Mouse (Mus musculus) myocyte (in vitro differentiated cells): Measurements from ENCODE around the gene Dnah10. TPM values are rescaled to one million over a fixed set of nuclear protein-coding genes. Genes with fewer than 3 reads are reported as not detected.

Experiments used
- H3K27me3 ChIP-seq: one replicate; pipeline ENCODE4 v1.6.1; 2011; ENCODE audit not compliant: control insufficient read depth, insufficient read depth, insufficient read length
- H3K36me3 ChIP-seq: one replicate; pipeline ENCODE4 v1.6.1; 2011; ENCODE audit not compliant: control insufficient read depth, insufficient read depth
- H3K4me2 ChIP-seq: one replicate; pipeline ENCODE4 v1.6.1; 2011; ENCODE audit warnings: low read depth, control low read depth
- H3K4me3 ChIP-seq: one replicate; pipeline ENCODE4 v1.5.1; 2011; ENCODE audit warnings: mild to moderate bottlenecking, control low read depth, moderate library complexity
- H3K79me2 ChIP-seq: one replicate; pipeline ENCODE4 v1.6.1; 2011; ENCODE audit not compliant: control insufficient read depth, insufficient read depth
- H3ac ChIP-seq: one replicate; pipeline ENCODE4 v1.6.1; 2011; ENCODE audit not compliant: control insufficient read depth, insufficient read length
- CEBPB ChIP-seq: IDR thresholded peaks from 2 replicates; pipeline ENCODE4 v1.6.1; 2011; ENCODE audit warnings: mild to moderate bottlenecking, moderate library complexity; ENCODE audit not compliant: poor library complexity, insufficient read depth, severe bottlenecking
- E2F4 ChIP-seq: IDR thresholded peaks from one replicate; pipeline ENCODE4 v1.6.1; 2011; ENCODE audit warnings: mild to moderate bottlenecking, control low read depth, moderate library complexity; ENCODE audit not compliant: insufficient read depth
- MAX ChIP-seq: IDR thresholded peaks from one replicate; pipeline ENCODE4 v1.6.1; 2011; ENCODE audit warnings: low read depth, mild to moderate bottlenecking, control low read depth
- MYOD1 ChIP-seq, 3 experiments: IDR thresholded peaks; one replicate each; pipeline ENCODE4 v1.6.1; 2011; ENCODE audit warnings: control low read depth in 2 of 3, low read depth in 2 of 3, mild to moderate bottlenecking in 2 of 3, moderate library complexity in 1 of 3; ENCODE audit not compliant: insufficient read length in 2 of 3, control insufficient read depth in 1 of 3
- MYOG ChIP-seq, 3 experiments: IDR thresholded peaks; one replicate each; pipeline ENCODE4 v1.6.1; 2011; ENCODE audit warnings: control low read depth in 2 of 3, low read depth in 2 of 3, mild to moderate bottlenecking in 2 of 3; ENCODE audit not compliant: insufficient read length in 2 of 3, control insufficient read depth in 1 of 3, insufficient read depth in 1 of 3
- POLR2A ChIP-seq: IDR thresholded peaks from one replicate; pipeline ENCODE4 v1.6.1; 2011; ENCODE audit warnings: low read depth, mild to moderate bottlenecking, control low read depth, moderate library complexity; ENCODE audit not compliant: insufficient read length
- POLR2AphosphoS2 ChIP-seq: IDR thresholded peaks from one replicate; pipeline ENCODE4 v1.6.1; 2011; ENCODE audit warnings: low read depth, control low read depth; ENCODE audit not compliant: insufficient read length
- REST ChIP-seq: IDR thresholded peaks from one replicate; pipeline ENCODE4 v1.6.1; 2011; ENCODE audit warnings: mild to moderate bottlenecking, control low read depth, moderate library complexity; ENCODE audit not compliant: insufficient read depth, insufficient read length
- SRF ChIP-seq: IDR thresholded peaks from one replicate; pipeline ENCODE4 v1.6.1; 2011; ENCODE audit warnings: low read depth; ENCODE audit not compliant: control insufficient read depth, insufficient read length
- TCF12 ChIP-seq: IDR thresholded peaks from one replicate; pipeline ENCODE4 v1.6.1; 2011; ENCODE audit warnings: mild to moderate bottlenecking, control low read depth; ENCODE audit not compliant: poor library complexity, insufficient read depth, severe bottlenecking
- TCF3 ChIP-seq: IDR thresholded peaks from one replicate; pipeline ENCODE4 v1.6.1; 2011; ENCODE audit warnings: low read depth, control low read depth; ENCODE audit not compliant: insufficient read length
- USF1 ChIP-seq: IDR thresholded peaks from one replicate; pipeline ENCODE4 v1.6.1; 2011; ENCODE audit warnings: low read depth, mild to moderate bottlenecking, control low read depth, moderate library complexity
- polyA plus RNA-seq: library from polyadenylated mRNA; unstranded; fragments of >200 nt; fragmentation: generic; extraction: Trizol; gene quantifications from one replicate; pipeline ENCODE4 v1.2.1, GENCODE M21; 2012; ENCODE audit warnings: missing spikeins

Gene Dnah10
- polyA plus RNA-seq, 1 experiment: 0.08 TPM

DNA sequence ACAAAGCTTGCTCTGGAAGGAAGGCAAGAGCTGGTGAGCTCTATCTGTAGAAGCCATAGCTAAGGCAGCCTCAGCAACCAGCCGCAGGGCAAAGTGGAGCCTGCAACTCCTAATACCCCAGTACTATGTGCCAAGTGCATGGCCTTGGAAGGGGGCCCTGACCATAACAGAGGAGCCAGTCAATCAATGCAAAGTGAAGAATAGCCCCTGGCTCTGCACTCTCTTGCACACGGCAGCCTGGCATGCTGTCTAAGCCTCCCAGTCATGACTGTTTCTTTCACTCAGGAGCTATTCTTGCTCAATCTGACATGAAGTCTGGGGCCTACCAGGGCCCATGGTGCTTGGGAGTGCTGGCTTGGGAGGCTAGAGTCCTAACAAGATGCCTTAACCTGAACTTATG, 115.8 kb downstream of the Dnah10 start:
- no peaks in the 10 kb centered on the region for H3K36me3 ChIP-seq
- no peaks in the 10 kb centered on the region for H3K79me2 ChIP-seq
- no peak overlapping the region for H3K4me3 ChIP-seq
- no peak overlapping the region for H3K4me2 ChIP-seq
- TF ChIP-seq TCF12 (no peak), MYOG (IDR thresholded peaks at IDR 0.05; ENCODE audit: control insufficient read depth in 1 of 3, insufficient read depth in 1 of 3, insufficient read length in 2 of 3, low read depth in 2 of 3) (no peak), REST (no peak), POLR2A (no peak)
- no peak overlapping the region for H3ac ChIP-seq
- no peaks in the 10 kb centered on the region for H3K27me3 ChIP-seq

DNA sequence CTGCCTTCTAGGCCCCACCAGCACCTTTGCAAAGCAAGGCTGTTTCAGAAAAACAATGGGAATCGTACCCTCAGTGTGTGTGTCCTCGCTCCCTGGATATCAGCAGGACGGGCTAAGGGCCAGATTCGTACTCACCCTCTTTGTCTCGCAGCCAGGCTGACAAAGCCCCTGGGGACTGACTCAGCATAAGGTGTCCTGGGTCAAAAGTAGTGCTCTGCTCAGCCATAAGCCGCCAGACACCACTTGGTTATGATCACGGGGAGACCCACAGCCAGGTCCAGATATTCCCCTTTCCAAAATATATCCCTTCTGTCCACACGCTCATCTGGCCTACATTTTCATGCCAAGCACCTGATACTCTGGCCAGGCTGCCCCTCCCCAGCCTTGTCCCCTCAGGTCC, 118.5 kb downstream of the Dnah10 start:
- TF ChIP-seq TCF12 (no peak), MYOD1 (IDR thresholded peaks at IDR 0.05; ENCODE audit: control insufficient read depth in 1 of 3, insufficient read length in 2 of 3, low read depth in 2 of 3) (no peak), MAX (no peak), POLR2A (no peak), REST (no peak), TCF3 (no peak)
- no peaks in the 10 kb centered on the region for H3K36me3 ChIP-seq
- no peak overlapping the region for H3K4me3 ChIP-seq
- H3K27me3 ChIP-seq: no peaks in the 10 kb centered on the region
- H3K4me2 ChIP-seq: peak overlapping the region; percentile 35
- no peak overlapping the region for H3ac ChIP-seq
- H3K79me2 ChIP-seq: no peaks in the 10 kb centered on the region

DNA sequence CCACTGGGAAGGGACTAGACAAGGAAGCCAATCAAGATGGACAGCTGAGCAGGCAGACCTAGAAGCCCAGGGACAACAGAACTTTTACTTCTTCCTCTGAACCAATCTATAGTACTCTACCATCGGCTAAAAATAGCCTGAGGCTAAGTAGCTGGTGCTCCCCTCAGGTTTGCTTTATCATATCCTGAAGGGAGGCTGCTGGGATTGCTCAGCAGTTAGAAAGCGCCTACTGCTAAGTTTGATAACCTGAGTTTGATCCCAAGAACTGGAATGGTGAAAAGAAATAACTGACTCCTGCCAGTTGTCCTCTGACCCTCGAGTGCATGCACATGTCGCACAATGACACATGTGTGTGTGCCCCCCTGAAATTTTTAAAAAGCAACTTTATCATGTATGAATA, 120.0 kb downstream of the Dnah10 start:
- Histone ChIP-seq H3ac (no peak overlapping the region), H3K27me3 (no peaks in the 10 kb centered on the region), H3K4me2 (no peak overlapping the region), H3K4me3 (no peak overlapping the region), H3K79me2 (peaks cover 4% of the 10 kb centered on the region), H3K36me3 (no peaks in the 10 kb centered on the region)
- no peak for TF ChIP-seq USF1
- TF ChIP-seq MYOG (IDR thresholded peaks at IDR 0.05; ENCODE audit: control insufficient read depth in 1 of 3, insufficient read depth in 1 of 3, insufficient read length in 2 of 3, low read depth in 2 of 3): no peak
- TF ChIP-seq MAX: no peak
- TF ChIP-seq E2F4: no peak
- TF ChIP-seq CEBPB: no peak
- TF ChIP-seq REST: no peak
- no peak for TF ChIP-seq POLR2AphosphoS2
- no peak for TF ChIP-seq TCF12
- no peak for TF ChIP-seq MYOD1 (IDR thresholded peaks at IDR 0.05; ENCODE audit: control insufficient read depth in 1 of 3, insufficient read length in 2 of 3, low read depth in 2 of 3)
- no peak for TF ChIP-seq SRF
- TF ChIP-seq POLR2A: no peak
- TF ChIP-seq TCF3: no peak

DNA sequence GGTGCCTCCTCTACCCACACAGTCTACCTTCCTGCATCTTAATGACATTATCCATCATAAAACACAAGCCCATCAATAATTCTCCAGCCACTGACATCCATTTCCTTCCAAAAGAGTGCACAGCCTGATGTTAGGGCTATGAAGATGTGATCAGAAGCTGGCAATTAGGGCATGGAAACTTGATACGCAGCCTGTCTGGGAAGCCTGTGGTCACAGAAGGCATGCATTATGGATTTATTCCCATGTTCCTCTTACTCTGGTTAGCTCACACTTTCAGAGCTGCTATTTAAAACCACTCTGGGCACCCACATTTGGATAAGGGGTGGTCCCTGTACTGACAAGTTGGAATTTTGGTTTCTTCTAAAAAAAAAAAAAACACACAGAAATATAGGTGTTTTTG, 122.1 kb downstream of the Dnah10 start:
- Histone ChIP-seq H3K4me2 (peak overlapping the region; percentile 62), H3K79me2 (peaks cover 4% of the 10 kb centered on the region), H3K27me3 (no peaks in the 10 kb centered on the region), H3K4me3 (no peak overlapping the region), H3K36me3 (no peaks in the 10 kb centered on the region), H3ac (no peak overlapping the region)
- TF ChIP-seq TCF3 (no peak), USF1 (no peak), E2F4 (no peak), POLR2AphosphoS2 (no peak), CEBPB (no peak), TCF12 (no peak), SRF (no peak), MYOG (IDR thresholded peaks at IDR 0.05; ENCODE audit: control insufficient read depth in 1 of 3, insufficient read depth in 1 of 3, insufficient read length in 2 of 3, low read depth in 2 of 3) (no peak), POLR2A (no peak), MAX (no peak), REST (no peak), MYOD1 (IDR thresholded peaks at IDR 0.05; ENCODE audit: control insufficient read depth in 1 of 3, insufficient read length in 2 of 3, low read depth in 2 of 3) (no peak)

DNA sequence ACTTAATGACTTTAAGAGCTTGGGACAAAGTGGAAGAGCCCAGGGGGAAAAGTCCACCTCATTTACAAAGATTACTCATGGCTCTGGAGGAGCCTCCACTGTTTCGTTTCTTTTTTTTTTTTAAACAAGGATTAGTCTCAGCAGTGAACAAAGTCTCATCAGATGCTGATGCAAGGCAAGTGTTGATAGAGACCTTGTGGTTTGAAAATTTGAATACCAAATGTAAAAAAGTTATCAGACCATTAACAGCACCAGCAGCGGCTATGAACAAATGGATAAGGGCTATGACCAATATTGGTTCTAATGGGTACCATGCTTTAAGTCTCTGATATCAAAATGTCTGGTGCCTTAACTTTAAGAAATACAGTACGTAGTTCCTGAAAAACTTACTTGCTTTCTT, 124.1 kb downstream of the Dnah10 start:
- TF ChIP-seq MAX (no peak), E2F4 (no peak), POLR2A (no peak), SRF (no peak), POLR2AphosphoS2 (no peak), MYOG (IDR thresholded peaks at IDR 0.05; ENCODE audit: control insufficient read depth in 1 of 3, insufficient read depth in 1 of 3, insufficient read length in 2 of 3, low read depth in 2 of 3) (no peak), MYOD1 (IDR thresholded peaks at IDR 0.05; ENCODE audit: control insufficient read depth in 1 of 3, insufficient read length in 2 of 3, low read depth in 2 of 3) (no peak), TCF3 (no peak), TCF12 (no peak), CEBPB (no peak), USF1 (no peak), REST (no peak)
- H3K36me3 ChIP-seq: no peaks in the 10 kb centered on the region

More for the DNA sequence above, 124.1 kb downstream of the Dnah10 start:
- Histone ChIP-seq H3ac (no peak overlapping the region), H3K4me3 (no peak overlapping the region), H3K79me2 (peaks cover 4% of the 10 kb centered on the region), H3K4me2 (no peak overlapping the region), H3K27me3 (no peaks in the 10 kb centered on the region)
